Mouse (Mus musculus): Measurements from ENCODE around the gene Bik.
A peak's percentile ranks its signal among the peaks of the same experiment; 100 is the strongest.
"Not testable (repeated sequence)": the region's sequence is repeated elsewhere in the genome, so short reads cannot be mapped to it uniquely, and the experiment has no call there.

Bik gene

DNA sequence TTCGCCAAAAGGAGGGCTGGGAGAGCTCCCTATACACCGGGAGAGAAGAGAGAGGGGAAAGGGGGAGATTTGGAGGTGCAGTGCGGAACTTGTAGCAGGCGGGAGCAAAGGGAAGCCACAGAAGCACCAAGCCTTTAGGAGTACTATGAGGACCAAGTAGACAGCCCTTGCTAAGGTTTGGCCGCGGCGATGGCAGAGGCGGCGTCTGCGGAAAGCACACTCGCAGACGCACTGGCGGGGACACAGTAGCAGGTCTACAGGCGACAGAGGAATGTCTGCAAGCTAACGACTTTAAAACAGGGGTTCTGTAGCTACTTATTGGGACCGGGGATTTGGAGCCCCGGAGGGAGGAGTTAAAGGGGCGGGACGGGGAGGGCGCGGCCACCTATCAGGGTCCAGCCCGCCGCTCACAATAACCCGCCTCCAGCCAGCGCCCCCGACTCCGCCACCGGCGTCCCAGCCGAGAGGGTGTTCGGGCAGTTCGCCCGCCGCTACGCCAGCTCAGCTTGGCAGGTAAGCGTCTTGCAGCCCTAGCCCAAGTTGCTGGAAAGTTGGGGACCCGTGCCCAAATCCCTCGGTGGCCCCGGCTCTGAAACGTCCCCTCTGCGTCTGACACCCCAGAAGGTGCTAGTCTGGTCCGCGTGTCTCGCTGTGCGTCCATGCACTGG lies at the start of gene Bik:
Gene Bik, plus strand, starts transcription at position 439 of the 668 bp plus-strand sequence.
- no peak for DNase-seq (ENCODE audit: low read depth, low spot score)

DNA sequence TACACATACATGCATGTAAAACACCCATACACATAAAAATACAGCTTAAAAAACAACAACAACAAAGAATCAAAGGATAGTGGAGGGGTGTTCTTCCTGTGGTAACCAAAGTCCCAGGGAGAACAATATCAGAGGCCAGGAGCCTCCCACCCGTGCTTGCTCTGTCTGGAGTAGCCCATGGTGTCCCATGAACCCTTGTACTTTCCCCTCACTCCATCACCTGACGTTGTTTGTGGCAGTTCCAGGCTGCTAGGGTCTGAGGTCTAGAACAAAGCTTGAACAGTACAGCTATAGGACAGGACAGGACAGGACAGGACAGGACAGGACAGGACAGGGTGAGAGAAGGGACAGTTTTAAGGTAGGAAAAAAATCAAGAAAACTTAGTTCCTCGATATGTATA lies 48.6 kb upstream of the Bik start:
- no peak for DNase-seq (ENCODE audit: low read depth, low spot score)

DNA sequence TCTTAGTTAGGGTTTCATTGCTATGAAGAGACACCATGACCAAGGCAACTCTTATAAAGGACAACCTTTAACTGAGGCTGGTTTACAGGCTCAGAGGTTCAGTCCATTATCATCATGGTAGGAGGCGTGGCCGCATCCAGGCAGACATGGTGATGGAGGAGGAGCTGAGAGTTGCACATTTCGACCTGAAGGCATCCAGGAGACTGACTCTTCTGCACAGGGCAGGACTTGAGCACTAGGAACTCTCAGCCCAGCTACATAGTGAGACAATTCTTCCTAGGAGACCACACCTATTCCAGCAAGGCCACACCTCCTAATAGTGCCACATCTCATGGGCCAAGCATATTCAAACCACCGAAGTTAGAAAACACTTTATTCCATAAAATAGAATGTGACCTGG lies 46.8 kb upstream of the Bik start:
- DNase-seq (ENCODE audit: low read depth, low spot score), result no peak

DNA sequence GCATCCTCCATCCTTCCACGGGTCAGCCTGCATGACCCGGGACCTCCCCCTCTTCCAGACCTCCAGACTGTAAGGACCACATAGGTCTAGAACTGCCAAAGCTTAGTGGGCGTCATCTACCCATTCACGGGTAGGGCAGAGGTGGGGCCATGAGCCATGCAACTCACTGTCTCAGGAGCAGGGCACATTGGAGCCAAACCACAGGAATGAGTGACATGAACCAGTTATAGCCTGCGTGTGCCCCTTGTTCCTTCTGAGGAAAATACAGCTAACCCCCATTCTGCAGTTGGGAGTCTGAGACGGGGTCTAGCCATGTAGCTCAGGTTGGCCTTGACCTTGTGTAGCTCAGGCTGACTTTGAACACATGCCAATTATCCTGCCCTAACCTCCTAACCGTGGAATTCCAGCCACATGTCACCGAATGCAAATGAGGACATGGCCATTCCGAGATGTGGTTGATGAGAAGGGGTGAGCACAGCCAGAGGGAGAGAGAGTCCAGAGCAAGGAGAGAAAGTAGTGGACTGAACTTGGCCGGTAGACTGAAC lies 45.4 kb upstream of the Bik start:
- no peak for DNase-seq (ENCODE audit: low read depth, low spot score)

DNA sequence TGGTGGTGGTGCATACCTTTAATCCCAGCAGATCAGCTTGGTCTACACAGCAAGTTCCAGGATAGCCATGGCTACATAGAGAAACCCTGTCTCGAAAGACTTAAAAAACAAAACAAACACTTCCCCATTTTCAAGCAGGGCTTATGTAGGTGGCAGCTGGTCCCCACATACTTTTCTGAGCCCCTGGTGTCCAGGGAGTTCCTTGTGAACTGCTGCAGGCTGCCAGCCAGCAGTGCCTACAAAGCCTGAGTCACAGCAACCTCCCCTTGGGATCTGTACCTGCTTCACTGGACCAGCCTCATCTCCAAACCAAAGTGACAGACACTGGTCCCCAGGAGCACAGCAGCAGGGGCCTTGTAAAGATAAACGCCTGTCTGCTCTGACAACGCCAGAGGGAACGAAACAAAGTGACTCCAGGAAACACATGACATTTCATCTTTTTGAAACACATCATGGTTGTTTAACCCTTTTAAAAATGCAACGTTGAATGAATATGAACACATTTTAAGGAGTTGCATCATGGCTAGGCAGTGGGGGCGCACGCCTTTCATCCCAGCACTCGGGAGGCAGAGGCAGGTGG lies 43.9 kb upstream of the Bik start:
- no peak for DNase-seq (ENCODE audit: low read depth, low spot score)

DNA sequence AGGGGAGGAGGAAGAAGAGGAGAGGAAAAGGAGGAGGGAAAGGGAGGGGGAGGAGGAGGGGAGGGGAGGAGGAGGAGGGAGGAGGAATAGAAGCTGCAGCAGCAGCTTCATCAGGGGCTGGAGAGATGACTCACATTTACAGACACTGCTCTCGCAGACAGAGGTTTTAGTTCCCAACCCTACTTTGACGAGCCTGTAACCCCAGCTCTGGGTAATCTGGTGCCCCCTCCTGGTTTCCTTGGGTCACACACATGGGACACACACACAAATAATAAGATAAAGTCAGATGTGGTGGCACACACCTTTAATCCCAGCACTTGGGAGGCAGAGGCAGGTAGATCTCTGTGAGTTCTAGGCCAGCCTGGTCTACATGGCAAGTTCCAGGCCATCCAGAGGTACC lies 43.2 kb upstream of the Bik start:
- DNase-seq (ENCODE audit: low read depth, low spot score), result no peak

DNA sequence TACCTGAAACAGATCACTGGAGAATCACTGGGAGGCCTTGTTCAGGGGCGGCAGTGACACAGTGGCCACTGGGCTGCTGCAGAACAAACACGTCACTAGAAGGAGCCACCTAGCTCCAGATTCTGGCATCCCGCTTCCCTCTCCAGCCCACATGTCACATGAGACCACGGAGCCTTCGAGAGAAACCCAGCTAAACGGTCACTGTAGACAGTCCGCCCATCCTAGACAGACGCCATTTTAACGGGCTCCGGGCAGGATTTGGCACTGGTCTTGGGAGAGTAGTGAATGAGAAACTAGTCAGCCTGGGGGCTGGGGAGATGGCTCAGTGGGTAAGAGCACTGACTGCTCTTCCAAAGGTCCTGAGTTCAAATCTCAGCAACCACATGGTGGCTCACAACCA lies 42.4 kb upstream of the Bik start:
- DNase-seq (ENCODE audit: low read depth, low spot score), result no peak

DNA sequence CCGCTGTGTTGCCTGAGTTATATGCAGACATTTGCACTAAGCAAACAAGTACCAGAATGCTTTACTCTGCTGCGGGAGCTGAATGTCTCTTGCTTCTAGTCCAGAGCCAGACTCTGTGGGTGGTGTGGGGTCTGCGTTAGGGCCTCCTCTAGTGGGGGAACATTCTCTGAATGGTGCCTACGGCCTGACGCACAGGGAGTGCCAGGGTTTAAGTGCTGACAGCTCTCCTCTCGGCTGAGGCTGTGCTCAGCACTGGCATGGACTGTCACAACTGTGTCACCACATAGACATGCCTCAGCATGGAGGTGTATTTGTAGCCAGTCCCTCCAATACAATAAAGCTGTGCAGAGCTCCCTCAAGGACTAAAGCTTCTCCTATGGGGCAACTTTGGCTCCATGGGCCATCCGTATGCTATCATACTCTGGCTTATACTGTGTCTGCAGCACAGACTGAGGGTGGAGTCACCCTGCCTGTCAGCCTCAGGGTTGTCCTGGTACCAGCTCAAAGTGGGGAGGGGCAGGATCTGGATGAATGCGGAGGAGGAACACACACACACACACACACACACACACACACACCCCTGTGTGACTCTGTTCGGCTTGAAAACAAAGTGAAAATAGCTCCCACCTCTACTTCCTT lies 39.1 kb upstream of the Bik start:
- DNase-seq (ENCODE audit: low read depth, low spot score), result no peak

DNA sequence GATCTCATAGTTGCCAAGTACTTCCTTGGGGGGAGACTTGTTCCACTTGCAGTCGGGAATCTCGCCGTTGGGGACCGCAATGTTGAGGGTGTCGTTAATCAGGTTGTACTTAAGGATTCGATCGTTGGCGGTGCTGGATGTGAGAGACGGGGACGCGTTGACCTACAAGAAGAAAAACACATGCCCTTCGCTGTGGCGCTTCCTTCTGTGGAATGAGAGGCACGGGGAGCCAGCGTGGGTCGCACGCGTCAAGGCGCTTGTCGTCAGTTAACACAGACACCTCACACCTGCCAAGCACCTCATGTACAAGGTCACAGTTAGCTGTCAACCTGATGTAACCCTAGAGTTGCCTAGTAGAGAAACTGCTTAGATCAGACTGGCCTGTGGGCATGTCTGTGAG lies 37.2 kb upstream of the Bik start:
- DNase-seq (ENCODE audit: low read depth, low spot score), result no peak

DNA sequence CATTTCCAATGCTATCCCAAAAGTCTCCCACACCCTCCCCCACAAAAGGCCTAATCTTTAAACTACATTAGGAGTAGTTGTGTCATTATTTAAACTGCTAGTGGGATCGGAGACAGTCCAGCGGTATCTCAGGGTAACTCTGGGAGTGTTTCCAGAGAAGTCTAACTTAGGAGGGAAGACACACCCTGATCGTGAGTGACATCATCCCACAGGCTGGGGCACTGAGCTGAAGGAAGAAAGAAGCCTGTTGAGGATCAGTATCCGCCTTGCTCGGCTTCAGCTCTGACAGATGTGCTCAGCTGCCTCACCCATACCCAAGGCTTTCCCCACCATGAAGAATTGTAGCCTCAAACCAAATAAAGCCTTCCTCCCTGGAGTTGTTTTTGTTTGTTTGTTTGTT lies 34.8 kb upstream of the Bik start:
- no peak for DNase-seq (ENCODE audit: low read depth, low spot score)

DNA sequence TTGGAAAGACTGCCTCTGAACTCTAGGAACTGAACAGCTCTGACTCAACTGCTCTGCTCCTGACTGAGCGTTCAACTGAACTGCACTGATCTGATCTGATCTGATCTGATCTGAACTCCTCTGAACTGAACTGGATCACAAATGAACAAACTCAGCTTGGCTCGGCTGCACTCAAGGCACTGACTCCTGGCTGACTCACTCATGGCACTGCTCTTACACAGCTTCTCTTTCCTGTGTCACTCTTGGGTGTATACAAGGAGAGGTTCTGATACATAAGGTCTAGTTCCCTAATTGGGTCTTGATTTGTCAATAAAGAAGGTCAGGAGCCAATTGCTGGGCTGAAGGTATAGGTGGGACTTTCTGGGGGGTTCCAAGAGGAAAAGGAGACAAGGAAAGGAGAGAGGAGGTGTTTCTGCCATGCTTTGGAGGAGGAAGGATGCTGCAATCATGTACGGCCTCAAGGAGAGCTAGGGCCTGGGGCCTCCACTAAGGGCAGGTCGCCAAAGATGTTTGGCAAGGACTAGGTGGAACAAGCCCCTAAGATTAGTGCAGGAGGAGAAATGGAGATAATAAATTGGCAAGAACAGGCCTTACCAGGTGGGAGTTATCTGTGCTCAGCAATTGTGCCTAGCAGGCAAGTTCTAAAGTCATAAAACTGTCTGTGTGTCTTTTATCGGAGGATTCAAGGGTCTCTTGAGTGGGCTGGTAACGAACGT lies 32.6 kb upstream of the Bik start:
- no peak for DNase-seq (ENCODE audit: low read depth, low spot score)

DNA sequence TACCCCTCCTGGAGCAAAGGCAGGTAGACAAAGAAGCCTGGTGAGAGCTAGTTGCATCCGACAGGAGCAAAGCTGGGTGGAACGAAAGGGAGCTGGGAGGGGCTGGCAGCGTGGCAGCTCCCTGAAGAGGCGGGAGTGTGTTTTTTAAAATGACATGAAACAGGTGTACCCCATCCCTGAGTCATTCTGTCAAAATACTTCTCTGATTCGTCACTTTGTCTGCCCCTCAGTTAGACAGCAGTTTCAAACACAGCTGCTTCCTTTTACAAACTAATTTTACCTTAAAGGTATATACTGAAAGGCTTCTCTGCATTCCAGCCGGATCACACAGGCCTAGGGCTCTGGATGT lies 32.1 kb upstream of the Bik start:
- no peak for DNase-seq (ENCODE audit: low read depth, low spot score)

DNA sequence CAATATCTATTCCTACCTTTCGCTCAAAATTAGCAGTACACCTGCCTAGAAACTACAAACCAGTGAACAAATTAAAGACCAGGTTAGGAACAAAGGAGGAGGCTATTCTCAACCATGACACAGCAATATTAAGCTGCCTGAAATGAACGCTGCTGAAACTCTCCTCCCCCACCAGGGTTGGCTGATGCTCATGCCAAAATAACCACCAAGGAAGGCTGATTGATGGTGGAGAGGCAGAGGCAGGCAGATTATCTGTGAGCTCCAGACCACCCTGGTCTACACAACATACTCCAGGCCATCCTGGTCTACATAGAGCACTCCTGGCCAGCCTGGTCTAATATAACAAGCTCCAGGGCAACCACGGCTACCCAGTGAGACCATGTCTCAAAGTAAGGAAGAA lies 31.5 kb upstream of the Bik start:
- DNase-seq (ENCODE audit: low read depth, low spot score), result no peak

DNA sequence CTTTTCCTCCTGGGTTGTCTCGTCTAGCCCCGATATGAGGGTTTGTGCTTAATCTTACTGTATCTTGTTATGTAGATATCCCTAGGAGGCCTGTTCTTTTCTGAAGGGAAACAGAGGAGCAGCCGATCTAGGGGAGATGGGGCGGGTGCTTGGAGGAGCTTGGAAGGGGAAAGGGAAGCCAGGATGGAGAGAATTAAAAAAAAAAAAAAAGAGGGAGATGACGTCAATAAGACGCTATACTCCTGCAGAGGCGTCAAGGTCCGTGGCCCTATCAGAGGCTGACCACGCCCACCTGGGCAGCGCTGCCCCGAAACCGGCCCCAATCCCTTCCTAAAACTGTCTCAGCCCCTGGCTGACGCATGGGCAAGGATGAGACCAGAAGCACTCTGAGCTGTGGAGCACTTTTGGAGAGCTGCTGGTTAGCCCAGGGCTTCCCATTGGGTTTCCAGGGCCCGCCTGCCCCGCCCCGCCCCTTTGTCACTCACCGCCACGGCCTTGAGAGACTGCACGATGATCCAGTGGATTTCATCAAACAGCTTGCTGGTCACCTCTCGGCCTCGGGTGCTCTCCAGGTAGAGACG lies 30.8 kb upstream of the Bik start:
- no peak for DNase-seq (ENCODE audit: low read depth, low spot score)

DNA sequence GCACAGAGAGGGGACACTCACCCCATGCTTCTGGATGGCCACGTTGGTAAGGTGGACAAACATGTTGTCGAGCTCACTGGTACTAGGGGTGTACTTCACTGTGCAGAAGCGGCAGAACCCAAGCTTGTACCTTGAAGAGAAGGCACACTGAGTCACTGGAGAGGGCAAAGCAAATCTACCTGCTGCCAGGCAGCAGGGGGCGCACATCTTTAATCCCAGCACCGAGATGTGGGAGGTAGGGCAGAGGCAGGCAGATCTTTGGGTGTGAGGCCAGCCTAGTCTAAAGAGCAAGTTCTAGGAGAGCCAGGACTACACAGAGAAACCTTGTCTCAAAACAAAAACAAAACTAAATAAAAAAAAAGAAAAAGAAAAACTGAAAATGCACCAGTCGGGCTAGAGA lies 29.4 kb upstream of the Bik start:
- no peak for DNase-seq (ENCODE audit: low read depth, low spot score)

DNA sequence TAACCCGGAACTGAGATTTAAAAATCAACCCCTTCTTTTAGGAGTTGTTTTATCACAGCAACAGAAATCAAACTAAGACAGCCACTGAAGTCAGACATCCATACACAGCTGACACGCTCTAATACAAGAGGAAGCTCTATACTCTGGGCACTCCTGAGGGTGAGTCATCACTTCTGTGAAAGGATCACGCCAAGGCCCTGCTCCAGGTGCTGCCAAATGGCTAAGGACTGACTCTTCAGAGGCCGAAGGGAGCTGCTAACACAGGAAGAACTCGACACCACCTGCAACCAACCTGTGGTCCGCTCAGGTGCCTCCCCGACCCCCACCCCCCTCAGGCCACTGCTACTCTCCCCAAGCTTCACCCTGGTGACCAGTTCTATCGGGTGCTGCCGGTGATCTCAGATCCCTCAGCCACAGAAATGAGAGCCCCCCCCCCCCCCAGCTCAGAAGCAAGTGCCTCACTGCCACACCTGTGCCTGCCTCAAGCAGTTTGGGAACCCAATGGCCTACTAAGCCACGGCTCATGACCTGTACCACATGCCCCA lies 27.4 kb upstream of the Bik start:
- no peak for DNase-seq (ENCODE audit: low read depth, low spot score)

DNA sequence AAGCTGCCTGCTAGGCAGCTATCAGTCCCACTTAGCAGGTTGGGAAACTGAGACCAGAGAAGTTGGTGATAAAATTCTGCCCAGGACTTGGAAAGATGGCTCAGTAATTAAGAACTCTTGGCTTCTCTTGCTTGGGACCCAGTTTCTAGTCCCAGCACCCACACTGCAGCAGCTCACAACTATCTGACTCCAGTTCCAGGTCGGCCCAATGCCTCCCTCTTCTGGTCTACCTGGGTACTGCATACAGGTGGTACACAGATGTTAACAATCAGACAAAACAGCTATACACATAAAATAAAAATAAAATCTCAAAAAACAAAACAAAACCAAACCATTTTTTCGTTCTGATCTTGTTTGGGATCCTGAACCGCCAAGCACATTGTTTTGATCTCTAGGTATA lies 26.3 kb upstream of the Bik start:
- DNase-seq (ENCODE audit: low read depth, low spot score), result no peak

DNA sequence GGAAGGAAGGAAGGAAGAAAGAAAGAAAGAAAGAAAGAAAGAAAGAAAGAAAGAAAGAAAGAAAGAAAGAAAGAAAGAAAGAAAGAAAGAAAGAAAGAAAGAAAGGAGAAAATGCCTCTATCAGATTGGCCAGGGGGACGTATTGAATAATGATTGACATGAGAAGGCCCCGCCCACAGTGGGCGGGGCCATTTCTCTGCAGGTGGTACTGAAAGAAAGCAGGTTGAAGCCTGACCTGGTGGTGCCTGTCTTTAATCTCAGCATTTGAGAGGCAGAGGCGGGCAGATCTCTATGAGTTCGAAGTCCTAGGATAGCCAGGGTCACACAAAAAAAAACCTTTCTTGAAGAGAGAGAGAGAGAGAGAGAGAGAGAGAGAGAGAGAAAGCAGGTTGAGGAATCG lies 25.2 kb upstream of the Bik start:
- not testable (repeated sequence) for DNase-seq (ENCODE audit: low read depth, low spot score)

DNA sequence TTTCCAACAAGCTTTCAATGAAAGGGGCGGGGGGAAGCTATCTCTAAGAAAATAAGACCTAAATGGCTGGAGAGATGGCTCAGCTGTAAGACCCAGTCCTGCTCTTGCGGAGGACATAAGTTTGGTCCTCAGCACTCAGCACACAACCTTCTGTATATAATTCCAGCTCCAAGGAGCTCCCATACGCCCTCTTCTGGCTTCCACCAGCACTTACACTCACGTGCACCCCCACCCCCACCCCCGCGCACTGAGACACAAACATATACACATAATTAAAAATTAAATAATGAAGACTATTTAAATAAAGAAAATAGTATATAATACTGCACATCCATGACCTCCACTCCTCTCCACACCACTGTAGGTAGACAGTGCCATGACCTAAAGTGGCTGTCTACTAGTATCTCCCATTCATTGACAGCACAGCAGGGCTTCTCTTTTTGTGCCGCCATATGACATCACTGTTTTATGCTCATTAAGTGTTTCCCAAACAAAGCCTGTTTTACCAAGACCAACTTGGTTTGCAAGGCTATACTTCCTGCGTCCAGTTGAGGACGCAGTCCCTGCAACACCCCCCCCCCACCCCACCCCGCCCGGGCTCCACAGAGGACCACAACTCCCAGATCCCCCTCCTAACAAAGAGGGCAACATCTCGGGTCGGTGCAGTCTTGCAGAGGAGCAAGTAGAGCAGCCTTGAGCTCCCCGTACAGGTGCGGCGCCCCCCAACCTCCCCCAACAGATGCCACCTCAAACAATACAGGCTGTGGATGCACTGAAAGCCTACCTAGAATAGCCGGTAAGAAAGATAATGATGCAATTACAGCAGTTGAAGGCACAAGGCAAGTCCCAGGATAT lies 16.5 kb upstream of the Bik start:
- DNase-seq (ENCODE audit: low read depth, low spot score), result no peak

DNA sequence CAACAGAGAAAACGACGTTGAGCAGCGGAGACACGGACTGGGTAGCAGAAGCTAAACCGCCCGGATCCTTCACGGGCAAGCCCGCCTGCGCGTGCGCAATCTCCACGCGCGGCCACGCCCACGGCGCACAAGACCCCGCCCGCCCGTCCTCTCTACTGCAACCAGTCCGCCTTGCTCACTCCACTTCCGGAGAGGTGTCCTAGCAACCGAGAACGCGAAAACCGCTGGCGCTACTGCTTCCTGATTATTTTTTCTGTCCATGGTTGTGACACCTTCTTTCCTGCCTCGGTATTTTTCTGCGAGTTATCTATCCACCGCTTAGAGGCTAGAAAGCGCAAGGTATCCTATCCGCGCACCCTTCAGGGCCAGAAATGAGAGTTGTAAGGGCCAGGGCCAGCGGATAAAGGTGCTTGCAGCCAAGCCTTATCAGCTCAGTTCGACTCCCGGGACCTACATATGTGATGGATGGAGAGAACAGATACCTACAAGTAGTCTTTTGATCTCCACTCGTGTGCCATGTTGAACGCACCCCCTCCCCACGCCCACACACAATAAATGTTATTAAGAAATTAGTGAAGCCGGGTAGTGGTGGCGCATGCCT lies 15.8 kb upstream of the Bik start, which contains the start of gene Ttll1:
Gene Ttll1, minus strand, starts transcription at position 89 of the 601 bp plus-strand sequence.
- DNase-seq (ENCODE audit: low read depth, low spot score), result peak; percentile 91

Measured in skeletal muscle tissue, adult 2 months (tissue).